20 mouse cellular contexts compared by ENCODE assay signal in the genomic region with DNA sequence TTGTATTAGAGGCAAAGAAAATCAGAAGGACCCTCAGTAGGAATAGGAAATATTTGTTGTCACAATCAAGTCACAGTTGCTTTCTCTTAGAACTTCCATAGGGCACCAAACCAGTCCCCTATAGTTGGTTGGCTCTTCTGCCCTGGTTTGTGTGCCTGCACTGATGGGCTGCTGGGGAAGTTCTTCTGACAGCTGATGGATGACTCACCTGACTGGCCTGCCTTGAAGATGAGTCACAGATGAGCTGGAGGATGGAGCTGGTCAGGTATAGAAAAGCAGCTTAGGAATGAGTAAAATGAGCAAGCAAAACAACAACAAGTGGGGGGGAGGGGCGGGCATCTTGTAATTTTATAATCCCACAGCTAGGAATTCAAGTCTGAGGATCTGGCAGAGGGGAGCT. TPM values are rescaled to one million over a fixed set of nuclear protein-coding genes. Genes with fewer than 3 reads are reported as not detected.
DNase-seq lines count a peak whose midpoint lies in the region; ATAC-seq and TF ChIP-seq lines count a peak whose summit lies in the region.
"Had no signal": no experiment of that assay in that cellular context is flagged by ENCODE, and none has a peak within 500 bp of the region (broad histone marks: within the 10 kb centered on the region; RNA-seq: fewer than 3 reads in every experiment).

No protein-coding gene starts in this region.

- no peak overlapping the region for H3K4me2 ChIP-seq in CH12.LX (ENCODE audit: insufficient read depth, low read depth, poor library complexity, severe bottlenecking)
- H3K4me2 ChIP-seq: embryonic facial prominence, embryonic 12.5 days; forebrain, embryonic 12.5 days; heart, embryonic 13.5 days; hindbrain, embryonic 15.5 days had no signal

- CTCF ChIA-PET in Patski (lab: Charles Lee): interaction anchor here (1.2 kb wide), 1 partner anchor 13 kb away, joined by 7 read pairs; no protein-coding TSS in a partner anchor

- TF ChIP-seq EP300 in CH12.LX (IDR thresholded peaks at IDR 0.05; ENCODE audit: low read length): no peak

- in situ Hi-C loops in CH12.LX (cut with MboI; ENCODE audit: low pct_ligation_motif_present, low pct_unique_long_range_greater_than_20kb, low sequenced_read_pairs) (no loop called here), Patski (cut with MboI; ENCODE audit: low pct_unique_long_range_greater_than_20kb) (no loop called here)

- TF ChIP-seq RAD21 in CH12.LX (IDR thresholded peaks at IDR 0.05; ENCODE audit: low read depth, low read length): no peak

- dilution Hi-C loops in CH12.LX (cut with MboI; ENCODE audit: extremely low pct_ligation_motif_present, extremely low pct_unique_long_range_greater_than_20kb, low sequenced_read_pairs): no loop called here

- no peaks in the 10 kb centered on the region for H3K9me3 ChIP-seq in CH12.LX (replicated peaks; ENCODE audit: low read length)
- H3K9me3 ChIP-seq: embryonic facial prominence, embryonic 12.5 days; hindbrain, embryonic 15.5 days had no signal

- H3K27ac ChIP-seq in CH12.LX (ENCODE audit: insufficient read depth, low read depth): no peak overlapping the region
- H3K27ac ChIP-seq: embryonic facial prominence, embryonic 12.5 days; forebrain, embryonic 12.5 days; heart, embryonic 13.5 days; hindbrain, embryonic 15.5 days had no signal

- H3K4me1 ChIP-seq in CH12.LX (ENCODE audit: control insufficient read depth in 1 of 2, insufficient read depth in 2 of 2): peaks cover 0 to 4% of the 10 kb centered on the region in 2 experiments; a peak in 2 of 4 replicates
- H3K4me1 ChIP-seq: embryonic facial prominence, embryonic 12.5 days; forebrain, embryonic 12.5 days; hindbrain, embryonic 15.5 days had no signal

- DNase-seq in adrenal gland, adult (ENCODE audit: inconsistent age in 2 of 2, low spot score in 1 of 2): peak; percentile 26 to 44
- DNase-seq in adrenal gland, postnatal 4 days (ENCODE audit: low spot score in 2 of 2): no peak
- DNase-seq in 3134 (ENCODE audit: extremely low read depth, insufficient read length, low spot score) (peak; percentile 48), CH12.LX (ENCODE audit: extremely low read depth) (no peak), Patski (ENCODE audit: low read depth, low spot score) (no peak)
- DNase-seq in urinary bladder, postnatal 14 days (ENCODE audit: low spot score): no peak
- DNase-seq in right cerebral cortex, postnatal 36 days (ENCODE audit: low spot score in 2 of 2): no peak
- DNase-seq: adrenal gland, adult 8-10 months; cerebellum, postnatal 14 days; forebrain, postnatal 0 days; gastrocnemius, postnatal 14 days; heart, postnatal 36 days; kidney, adult 2 months had no signal

- H3K9ac ChIP-seq in CH12.LX (ENCODE audit: insufficient read depth, low read depth): no peak overlapping the region
- H3K9ac ChIP-seq: embryonic facial prominence, embryonic 12.5 days; forebrain, embryonic 12.5 days; forebrain, postnatal 0 days; heart, embryonic 13.5 days; hindbrain, embryonic 15.5 days had no signal

- H3K4me3 ChIP-seq in CH12.LX (replicated peaks in 1 of 3; ENCODE audit: low read depth in 2 of 3, low read length in 2 of 3, poor library complexity in 1 of 3): no peak overlapping the region
- H3K4me3 ChIP-seq: embryonic facial prominence, embryonic 12.5 days; forebrain, embryonic 12.5 days; heart, embryonic 13.5 days; hindbrain, embryonic 15.5 days had no signal

- no peak for TF ChIP-seq CTCF in CH12.LX (conservative IDR thresholded peaks at IDR 0.05 in 1 of 2, IDR thresholded peaks at IDR 0.05 in 1 of 2; ENCODE audit: low read depth in 2 of 2, low read length in 2 of 2)
- TF ChIP-seq CTCF in Patski (IDR thresholded peaks at IDR 0.05): no peak

- H3K27me3 ChIP-seq in CH12.LX (replicated peaks) (no peaks in the 10 kb centered on the region), Patski (no peaks in the 10 kb centered on the region)
- H3K27me3 ChIP-seq: embryonic facial prominence, embryonic 12.5 days; forebrain, embryonic 12.5 days; heart, embryonic 13.5 days; hindbrain, embryonic 15.5 days had no signal

- peaks cover 4 to 12% of the 10 kb centered on the region in 2 experiments for H3K36me3 ChIP-seq in CH12.LX (replicated peaks in 1 of 2; ENCODE audit: control insufficient read depth in 1 of 2, insufficient read depth in 1 of 2, low read length in 1 of 2)

- POLR2A ChIA-PET in Patski (lab: Charles Lee): no interaction called here

- ATAC-seq in Patski: peak; percentile 35
- ATAC-seq in erythroblast, adult 5-6 weeks (replicated peaks; ENCODE audit: low FRiP score, poor library complexity, severe bottlenecking): no peak
- ATAC-seq: CD4-positive, CD25-positive, alpha-beta regulatory T cell, adult 4 months; forebrain, postnatal 0 days; intestine, embryonic 16.5 days had no signal

- no peak for TF ChIP-seq POLR2A in CH12.LX (IDR thresholded peaks at IDR 0.05; ENCODE audit: low read depth, low read length)

- no peaks in the 10 kb centered on the region for H3K79me2 ChIP-seq in CH12.LX (replicated peaks; ENCODE audit: control insufficient read depth, extremely low read depth, insufficient read depth, poor library complexity, severe bottlenecking)

TF ChIP-seq in CH12.LX, 34 proteins besides CTCF, POLR2A, EP300 and RAD21:
- TF ChIP-seq ETS1 (conservative IDR thresholded peaks at IDR 0.05; ENCODE audit: low read depth, low read length) (peak; percentile 51), E2F4 (IDR thresholded peaks at IDR 0.05; ENCODE audit: insufficient replicate concordance, low read depth, low read length) (no peak), ZKSCAN1 (IDR thresholded peaks at IDR 0.05; ENCODE audit: borderline replicate concordance, low read depth, low read length) (no peak), RCOR1 (conservative IDR thresholded peaks at IDR 0.05; ENCODE audit: low read depth, low read length) (no peak)
TF ChIP-seq in CH12.LX: peak in this region for 1.

RNA-seq across cellular contexts. Expression of a gene that starts 5.7 kb away (rescaled TPM):
- 10 to 100 TPM; 66.5 to 66.9 TPM for total RNA-seq in adrenal gland, postnatal 4 days (2021)
- 0.34 and 0.38 TPM in 2 replicates for total RNA-seq in CH12.LX (2012; rRNA removed)
- total RNA-seq in CH12.LX (2014; rRNA removed): 0.05 and 0.09 TPM in 2 replicates
- polyA plus RNA-seq in CH12.LX (2012; ENCODE audit: insufficient read length, low read depth): 0.39 and 0.59 TPM in 2 replicates
- polyA plus RNA-seq in Patski (2021): 79.8 TPM
- total RNA-seq in erythroblast, adult 5-6 weeks (2015; ENCODE audit: low replicate concordance): not detected in 2 replicates
- under 0.01 and 0.28 TPM in 2 replicates for total RNA-seq in erythroblast, adult 5-6 weeks (2017; ENCODE audit: low replicate concordance)
- polyA plus RNA-seq: CD4-positive, CD25-positive, alpha-beta regulatory T cell, adult 4 months had no signal

Comparison
In these comparisons a context has a peak if more than half of its experiments do, and no peak if none do; other contexts are left out.
1. DNase-seq: peak in adrenal gland, adult (2 of 2) and 3134 (single experiment); none in adrenal gland, postnatal 4 days (0 of 2), CH12.LX (single experiment), Patski (single experiment), urinary bladder, postnatal 14 days (single experiment) and right cerebral cortex, postnatal 36 days (0 of 2).
2. RNA of a gene that starts 5.7 kb away (total RNA-seq): 66.5 to 66.9 TPM in adrenal gland, postnatal 4 days; 0.05 to 0.38 TPM in CH12.LX and under 0.01 to 0.28 TPM in erythroblast, adult 5-6 weeks; every median in the first group is over 10 times any median in the second.